Mouse (Mus musculus): ENCODE measurements at regions not wholly inside any gene's neighbourhood (a gene's known extent, or its start where the extent isn't known, plus 50 kb on each side); places are given as distances from the start of the nearest gene placed in this dataset.

- Histone ChIP-seq H3K4me3 (no peak overlapping the region), H3K27ac (no peak overlapping the region)
- TF ChIP-seq CTCF (conservative IDR thresholded peaks at IDR 0.05): no peak
- no peak for DNase-seq (ENCODE audit: low spot score in 2 of 2)
These were observed 60.1 kb upstream of the Kcnj6 start for GRCm38 (mm10) chr16:95057596-95057995.

GRCm38 (mm10) chr16:95064423-95064822 lies 66.9 kb upstream of the Kcnj6 start:
- H3K27ac ChIP-seq: no peak overlapping the region
- DNase-seq (ENCODE audit: low spot score in 2 of 2): no peak
- TF ChIP-seq CTCF (conservative IDR thresholded peaks at IDR 0.05): no peak
- no peak overlapping the region for H3K4me3 ChIP-seq

- H3K27ac ChIP-seq: no peak overlapping the region
- no peak for DNase-seq (ENCODE audit: low spot score in 2 of 2)
- no peak overlapping the region for H3K4me3 ChIP-seq
- no peak for TF ChIP-seq CTCF (conservative IDR thresholded peaks at IDR 0.05)
These were observed 69.2 kb upstream of the Kcnj6 start for GRCm38 (mm10) chr16:95066687-95067086.

GRCm38 (mm10) chr16:95092471-95093221 lies 95.1 kb upstream of the Kcnj6 start:
- no peak overlapping the region for H3K4me3 ChIP-seq
- H3K27ac ChIP-seq: no peak overlapping the region
- no peak for TF ChIP-seq CTCF (conservative IDR thresholded peaks at IDR 0.05)
- DNase-seq (ENCODE audit: low spot score in 2 of 2): no peak

- DNase-seq (ENCODE audit: low spot score in 2 of 2): no peak
- no peak for TF ChIP-seq CTCF (conservative IDR thresholded peaks at IDR 0.05)
- no peak overlapping the region for H3K27ac ChIP-seq
- no peak overlapping the region for H3K4me3 ChIP-seq
These were observed 96.3 kb upstream of the Kcnj6 start for GRCm38 (mm10) chr16:95093753-95094152.

- no peak for TF ChIP-seq CTCF (conservative IDR thresholded peaks at IDR 0.05)
- Histone ChIP-seq H3K27ac (no peak overlapping the region), H3K4me3 (no peak overlapping the region)
- DNase-seq (ENCODE audit: low spot score in 2 of 2): no peak
These were observed 103.5 kb upstream of the Kcnj6 start for GRCm38 (mm10) chr16:95100954-95101353.

- DNase-seq (ENCODE audit: low spot score in 2 of 2): peak; percentile 38 to 60
- Histone ChIP-seq H3K27ac (peak overlapping the region; percentile 74), H3K4me3 (no peak overlapping the region)
- no peak for TF ChIP-seq CTCF (conservative IDR thresholded peaks at IDR 0.05)
These were observed 120.0 kb upstream of the Kcnj6 start for GRCm38 (mm10) chr16:95117531-95117930.

- Histone ChIP-seq H3K27ac (no peak overlapping the region), H3K4me3 (no peak overlapping the region)
- TF ChIP-seq CTCF (conservative IDR thresholded peaks at IDR 0.05): no peak
- no peak for DNase-seq (ENCODE audit: low spot score in 2 of 2)
These were observed 121.8 kb upstream of the Kcnj6 start for GRCm38 (mm10) chr16:95119293-95119692.

- no peak overlapping the region for H3K4me3 ChIP-seq
- no peak for DNase-seq (ENCODE audit: low spot score in 2 of 2)
- H3K27ac ChIP-seq: no peak overlapping the region
- no peak for TF ChIP-seq CTCF (conservative IDR thresholded peaks at IDR 0.05)
These were observed 124.5 kb upstream of the Kcnj6 start for GRCm38 (mm10) chr16:95122048-95122447.

GRCm38 (mm10) chr16:95127616-95128015 lies 129.7 kb upstream of the Kcnj15 start:
- no peak overlapping the region for H3K27ac ChIP-seq
- H3K4me3 ChIP-seq: no peak overlapping the region
- no peak for TF ChIP-seq CTCF (conservative IDR thresholded peaks at IDR 0.05)
- DNase-seq (ENCODE audit: low spot score in 2 of 2): no peak

GRCm38 (mm10) chr16:95131815-95132214 lies 125.5 kb upstream of the Kcnj15 start:
- no peak for TF ChIP-seq CTCF (conservative IDR thresholded peaks at IDR 0.05)
- peak overlapping the region; percentile 68 for H3K27ac ChIP-seq
- no peak for DNase-seq (ENCODE audit: low spot score in 2 of 2)
- no peak overlapping the region for H3K4me3 ChIP-seq

- no peak overlapping the region for H3K4me3 ChIP-seq
- no peak overlapping the region for H3K27ac ChIP-seq
- TF ChIP-seq CTCF (conservative IDR thresholded peaks at IDR 0.05): no peak
- DNase-seq (ENCODE audit: low spot score in 2 of 2): no peak
These were observed 118.5 kb upstream of the Kcnj15 start for GRCm38 (mm10) chr16:95138809-95139208.

GRCm38 (mm10) chr16:95141510-95142394 lies 115.6 kb upstream of the Kcnj15 start:
- DNase-seq (ENCODE audit: low spot score in 2 of 2): peak; percentile 17 to 43
- peak overlapping the region; percentile 75 for H3K27ac ChIP-seq
- TF ChIP-seq CTCF (conservative IDR thresholded peaks at IDR 0.05): no peak
- H3K4me3 ChIP-seq: no peak overlapping the region

Data from layer of hippocampus, adult 2 months (tissue).